Mouse (Mus musculus) telencephalon, adult 2 months (tissue): Measurements from ENCODE around the gene Tepsin.

Experiments
- DNase-seq: peaks from one replicate; pipeline ENCODE4 v3.0.0-alpha.2; 2011; ENCODE audit warnings: low read depth, low spot score

The Tepsin gene

GRCm38 (mm10) chr11:120064006-120064667, 34.4 kb downstream of the Tepsin start:
- DNase-seq = no peak

- DNase-seq = no peak
Measured at GRCm38 (mm10) chr11:120063326-120063725, 35.2 kb downstream of the Tepsin start.

- no peak for DNase-seq
Measured at GRCm38 (mm10) chr11:120060634-120061033, 37.9 kb downstream of the Tepsin start.

- no peak for DNase-seq
Measured at GRCm38 (mm10) chr11:120055953-120056732, 42.4 kb downstream of the Tepsin start.

- DNase-seq = no peak
Measured at GRCm38 (mm10) chr11:120053846-120054245, 44.7 kb downstream of the Tepsin start.

GRCm38 (mm10) chr11:120052274-120052673, 46.3 kb downstream of the Tepsin start:
- no peak for DNase-seq

GRCm38 (mm10) chr11:120051124-120051811, 47.3 kb downstream of the Tepsin start:
- DNase-seq = no peak

- DNase-seq = no peak
Measured at GRCm38 (mm10) chr11:120049067-120049466, 49.5 kb downstream of the Tepsin start.

GRCm38 (mm10) chr11:120048252-120048556, 50.3 kb downstream of the Tepsin start:
- DNase-seq = peak; percentile 52

- DNase-seq = no peak
Measured at GRCm38 (mm10) chr11:120047531-120048251, 50.8 kb downstream of the Tepsin start.

GRCm38 (mm10) chr11:120046553-120047191, 51.9 kb downstream of the Tepsin start, which contains the start of gene Aatk:
TSS of gene Aatk (minus strand) at chr11:120047167.
- no peak for DNase-seq

- no peak for DNase-seq
Measured at GRCm38 (mm10) chr11:120045839-120046552, 52.5 kb downstream of the Tepsin start.

GRCm38 (mm10) chr11:120045341-120045740, 53.2 kb downstream of the Tepsin start:
- no peak for DNase-seq

- DNase-seq = no peak
Measured at GRCm38 (mm10) chr11:120042141-120042838, 56.2 kb downstream of the Tepsin start.

- DNase-seq = no peak
Measured at GRCm38 (mm10) chr11:120041191-120042123, 57.1 kb downstream of the Tepsin start.
